Mouse (Mus musculus): Measurements from ENCODE around the gene Grin2a. TPM values are rescaled to one million over a fixed set of nuclear protein-coding genes. Genes with fewer than 3 reads are reported as not detected.

Gene Grin2a
- polyA plus RNA-seq, 1 experiment from 2014 or later: not detected

GRCm38 (mm10) chr16:9688523-9689140, 306.7 kb downstream of the Grin2a start:
- no peaks in the 10 kb centered on the region for H3K9me3 ChIP-seq (replicated peaks; ENCODE audit: control insufficient read depth, low read length)
- no peaks in the 10 kb centered on the region for H3K36me3 ChIP-seq (ENCODE audit: control insufficient read depth, insufficient read depth)
- 17% methylated on average over 1 of the region's 1 CpGs for WGBS (ENCODE audit: insufficient replicate concordance)
- no peak for ATAC-seq (ENCODE audit: low read depth)
- H3K4me2 ChIP-seq (ENCODE audit: low read depth, low read length): no peak overlapping the region
- no peaks in the 10 kb centered on the region for H3K27me3 ChIP-seq (ENCODE audit: control insufficient read depth, insufficient read depth, low read depth, low read length)
- no peak overlapping the region for H3K27ac ChIP-seq (ENCODE audit: low read length)
- no peak overlapping the region for H3K9ac ChIP-seq (ENCODE audit: low read depth, low read length)
- H3K4me3 ChIP-seq (ENCODE audit: low read depth, low read length): no peak overlapping the region
- no peaks in the 10 kb centered on the region for H3K4me1 ChIP-seq (ENCODE audit: control insufficient read depth, low read depth, low read length)

GRCm38 (mm10) chr16:9680572-9680971, 314.8 kb downstream of the Grin2a start:
- Histone ChIP-seq H3K27me3 (ENCODE audit: control insufficient read depth, insufficient read depth, low read depth, low read length) (no peaks in the 10 kb centered on the region), H3K4me1 (ENCODE audit: control insufficient read depth, low read depth, low read length) (no peaks in the 10 kb centered on the region), H3K9me3 (replicated peaks; ENCODE audit: control insufficient read depth, low read length) (no peaks in the 10 kb centered on the region), H3K4me2 (ENCODE audit: low read depth, low read length) (no peak overlapping the region), H3K27ac (ENCODE audit: low read length) (peak overlapping the region; percentile 63; the same call in 1 of the 2 replicates), H3K36me3 (ENCODE audit: control insufficient read depth, insufficient read depth) (no peaks in the 10 kb centered on the region), H3K4me3 (ENCODE audit: low read depth, low read length) (no peak overlapping the region), H3K9ac (ENCODE audit: low read depth, low read length) (no peak overlapping the region)
- WGBS (ENCODE audit: insufficient replicate concordance): 62% methylated on average over 4 of the region's 4 CpGs
- peak; percentile 78 for ATAC-seq (ENCODE audit: low read depth)

GRCm38 (mm10) chr16:9679994-9680393, 315.4 kb downstream of the Grin2a start:
- Histone ChIP-seq H3K27ac (ENCODE audit: low read length) (peak overlapping the region; percentile 63; the same call in 1 of the 2 replicates), H3K4me3 (ENCODE audit: low read depth, low read length) (no peak overlapping the region), H3K4me1 (ENCODE audit: control insufficient read depth, low read depth, low read length) (no peaks in the 10 kb centered on the region), H3K9me3 (replicated peaks; ENCODE audit: control insufficient read depth, low read length) (no peaks in the 10 kb centered on the region), H3K36me3 (ENCODE audit: control insufficient read depth, insufficient read depth) (no peaks in the 10 kb centered on the region), H3K4me2 (ENCODE audit: low read depth, low read length) (no peak overlapping the region), H3K27me3 (ENCODE audit: control insufficient read depth, insufficient read depth, low read depth, low read length) (no peaks in the 10 kb centered on the region), H3K9ac (ENCODE audit: low read depth, low read length) (no peak overlapping the region)
- 63% methylated on average over 5 of the region's 5 CpGs for whole genome bisulfite sequencing (ENCODE audit: insufficient replicate concordance)
- ATAC-seq (ENCODE audit: low read depth): no peak

- H3K36me3 ChIP-seq (ENCODE audit: control insufficient read depth, insufficient read depth): no peaks in the 10 kb centered on the region
- WGBS (ENCODE audit: insufficient replicate concordance): 76% methylated on average over 7 of the region's 7 CpGs
- H3K9ac ChIP-seq (ENCODE audit: low read depth, low read length): no peak overlapping the region
- H3K4me3 ChIP-seq (ENCODE audit: low read depth, low read length): no peak overlapping the region
- no peaks in the 10 kb centered on the region for H3K9me3 ChIP-seq (replicated peaks; ENCODE audit: control insufficient read depth, low read length)
- no peak overlapping the region for H3K27ac ChIP-seq (ENCODE audit: low read length)
- H3K4me2 ChIP-seq (ENCODE audit: low read depth, low read length): no peak overlapping the region
- no peak for ATAC-seq (ENCODE audit: low read depth)
- H3K4me1 ChIP-seq (ENCODE audit: control insufficient read depth, low read depth, low read length): no peaks in the 10 kb centered on the region
- H3K27me3 ChIP-seq (ENCODE audit: control insufficient read depth, insufficient read depth, low read depth, low read length): no peaks in the 10 kb centered on the region
These were observed 316.6 kb downstream of the Grin2a start for GRCm38 (mm10) chr16:9678750-9679149.

- H3K36me3 ChIP-seq (ENCODE audit: control insufficient read depth, insufficient read depth): no peaks in the 10 kb centered on the region
- ATAC-seq (ENCODE audit: low read depth): no peak; the same call in 1 of the 2 replicates
- H3K27ac ChIP-seq (ENCODE audit: low read length): no peak overlapping the region
- WGBS (ENCODE audit: insufficient replicate concordance): 41% methylated on average over 2 of the region's 2 CpGs
- H3K9me3 ChIP-seq (replicated peaks; ENCODE audit: control insufficient read depth, low read length): no peaks in the 10 kb centered on the region
- H3K4me2 ChIP-seq (ENCODE audit: low read depth, low read length): no peak overlapping the region
- no peak overlapping the region for H3K4me3 ChIP-seq (ENCODE audit: low read depth, low read length)
- H3K9ac ChIP-seq (ENCODE audit: low read depth, low read length): no peak overlapping the region
- H3K4me1 ChIP-seq (ENCODE audit: control insufficient read depth, low read depth, low read length): no peaks in the 10 kb centered on the region
- H3K27me3 ChIP-seq (ENCODE audit: control insufficient read depth, insufficient read depth, low read depth, low read length): no peaks in the 10 kb centered on the region
These were observed 323.0 kb downstream of the Grin2a start for GRCm38 (mm10) chr16:9672390-9672789.

- Histone ChIP-seq H3K9ac (ENCODE audit: low read depth, low read length) (no peak overlapping the region), H3K27me3 (ENCODE audit: control insufficient read depth, insufficient read depth, low read depth, low read length) (no peaks in the 10 kb centered on the region), H3K4me1 (ENCODE audit: control insufficient read depth, low read depth, low read length) (no peaks in the 10 kb centered on the region), H3K4me2 (ENCODE audit: low read depth, low read length) (no peak overlapping the region), H3K36me3 (ENCODE audit: control insufficient read depth, insufficient read depth) (no peaks in the 10 kb centered on the region), H3K4me3 (ENCODE audit: low read depth, low read length) (no peak overlapping the region), H3K9me3 (replicated peaks; ENCODE audit: control insufficient read depth, low read length) (no peaks in the 10 kb centered on the region), H3K27ac (ENCODE audit: low read length) (no peak overlapping the region)
- whole genome bisulfite sequencing (ENCODE audit: insufficient replicate concordance): 59% methylated on average over 1 of the region's 1 CpGs
- no peak for ATAC-seq (ENCODE audit: low read depth)
These were observed 324.1 kb downstream of the Grin2a start for GRCm38 (mm10) chr16:9671222-9671621.

GRCm38 (mm10) chr16:9670750-9671161, 324.6 kb downstream of the Grin2a start:
- H3K27me3 ChIP-seq (ENCODE audit: control insufficient read depth, insufficient read depth, low read depth, low read length): no peaks in the 10 kb centered on the region
- H3K36me3 ChIP-seq (ENCODE audit: control insufficient read depth, insufficient read depth): no peaks in the 10 kb centered on the region
- no peak for ATAC-seq (ENCODE audit: low read depth)
- no peaks in the 10 kb centered on the region for H3K9me3 ChIP-seq (replicated peaks; ENCODE audit: control insufficient read depth, low read length)
- no peak overlapping the region for H3K4me2 ChIP-seq (ENCODE audit: low read depth, low read length)
- no peak overlapping the region for H3K9ac ChIP-seq (ENCODE audit: low read depth, low read length)
- H3K4me1 ChIP-seq (ENCODE audit: control insufficient read depth, low read depth, low read length): no peaks in the 10 kb centered on the region
- WGBS (ENCODE audit: insufficient replicate concordance): 60% methylated on average over 6 of the region's 6 CpGs
- H3K27ac ChIP-seq (ENCODE audit: low read length): no peak overlapping the region
- H3K4me3 ChIP-seq (ENCODE audit: low read depth, low read length): no peak overlapping the region

GRCm38 (mm10) chr16:9665896-9666295, 329.5 kb downstream of the Grin2a start:
- 83% methylated on average over 4 of the region's 4 CpGs for WGBS (ENCODE audit: insufficient replicate concordance)
- Histone ChIP-seq H3K4me1 (ENCODE audit: control insufficient read depth, low read depth, low read length) (no peaks in the 10 kb centered on the region), H3K9ac (ENCODE audit: low read depth, low read length) (no peak overlapping the region), H3K27me3 (ENCODE audit: control insufficient read depth, insufficient read depth, low read depth, low read length) (no peaks in the 10 kb centered on the region), H3K27ac (ENCODE audit: low read length) (no peak overlapping the region), H3K4me3 (ENCODE audit: low read depth, low read length) (no peak overlapping the region), H3K36me3 (ENCODE audit: control insufficient read depth, insufficient read depth) (no peaks in the 10 kb centered on the region), H3K4me2 (ENCODE audit: low read depth, low read length) (no peak overlapping the region), H3K9me3 (replicated peaks; ENCODE audit: control insufficient read depth, low read length) (no peaks in the 10 kb centered on the region)
- ATAC-seq (ENCODE audit: low read depth): no peak

GRCm38 (mm10) chr16:9664060-9664459, 331.3 kb downstream of the Grin2a start:
- Histone ChIP-seq H3K4me2 (ENCODE audit: low read depth, low read length) (no peak overlapping the region), H3K9ac (ENCODE audit: low read depth, low read length) (no peak overlapping the region), H3K4me1 (ENCODE audit: control insufficient read depth, low read depth, low read length) (no peaks in the 10 kb centered on the region), H3K9me3 (replicated peaks; ENCODE audit: control insufficient read depth, low read length) (no peaks in the 10 kb centered on the region), H3K27ac (ENCODE audit: low read length) (no peak overlapping the region), H3K27me3 (ENCODE audit: control insufficient read depth, insufficient read depth, low read depth, low read length) (no peaks in the 10 kb centered on the region), H3K36me3 (ENCODE audit: control insufficient read depth, insufficient read depth) (no peaks in the 10 kb centered on the region), H3K4me3 (ENCODE audit: low read depth, low read length) (no peak overlapping the region)
- ATAC-seq (ENCODE audit: low read depth): no peak
- WGBS (ENCODE audit: insufficient replicate concordance): 50% methylated on average over 3 of the region's 3 CpGs

Measured in liver, embryonic 16.5 days (tissue).